Mouse (Mus musculus): ENCODE results near the gene Ebf3.

GRCm38 (mm10) chr7:137147101-137147500, 167.1 kb downstream of the Ebf3 start:
- TF ChIP-seq CTCF (IDR thresholded peaks at IDR 0.05; ENCODE audit: low read depth) (no peak), EP300 (IDR thresholded peaks at IDR 0.05; ENCODE audit: low read depth) (no peak)
